Mouse (Mus musculus): ENCODE data around the gene Pald1. TPM values are rescaled to one million over a fixed set of nuclear protein-coding genes. Genes with fewer than 3 reads are reported as not detected.
A peak's percentile ranks its signal among the peaks of the same experiment; 100 is the strongest.

Gene Pald1
- polyA plus RNA-seq, 1 experiment from 2014 or later = 20.2 TPM

DNA sequence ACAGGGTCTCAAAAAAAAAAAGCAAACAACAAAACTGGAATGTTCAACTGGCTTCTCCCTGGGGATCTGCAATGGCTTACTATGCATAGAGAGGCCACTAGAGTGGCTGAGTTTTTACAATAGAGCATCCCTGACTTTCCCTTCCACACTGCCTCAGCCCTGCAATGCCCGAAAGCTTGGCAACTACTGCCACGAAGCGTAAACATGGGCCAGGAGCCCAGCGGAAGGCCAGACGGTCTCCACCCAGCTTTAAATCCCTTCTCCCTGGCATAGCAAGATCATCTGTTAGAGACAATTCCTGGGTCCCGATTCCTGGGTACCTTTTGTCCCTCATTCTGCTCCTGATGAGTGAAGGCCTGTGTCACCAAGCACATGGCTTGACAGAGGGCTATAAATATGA, 79.3 kb downstream of the Pald1 start:
- TF ChIP-seq CTCF (IDR thresholded peaks at IDR 0.05; ENCODE audit: low read depth) = no peak
- ATAC-seq (replicated peaks; ENCODE audit: low FRiP score, low read depth) = no peak
- no peaks in the 10 kb centered on the region for H3K27me3 ChIP-seq (ENCODE audit: insufficient read depth, low read length)

DNA sequence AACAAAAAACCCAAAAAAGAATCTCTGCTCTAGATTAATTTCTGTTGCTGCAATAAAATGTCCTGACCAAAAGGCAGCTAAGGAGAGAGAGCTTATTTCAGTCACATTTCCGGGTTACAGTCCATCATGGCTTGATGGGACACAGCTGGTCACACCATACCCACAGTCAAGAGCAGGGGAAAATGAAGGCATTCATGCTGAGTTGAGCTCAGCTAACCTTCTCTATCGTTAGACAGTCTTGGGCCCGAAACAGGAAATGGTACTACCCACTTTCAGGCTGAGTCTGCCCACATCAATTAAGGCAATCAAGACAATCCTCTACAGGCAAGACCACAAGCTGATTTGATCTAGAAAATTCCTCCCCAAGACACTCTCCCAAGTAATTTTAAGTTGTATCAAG, 82.3 kb downstream of the Pald1 start:
- DNase-seq (ENCODE audit: low spot score) = peak; percentile 63

More for the DNA sequence above, 79.3 kb downstream of the Pald1 start:
- DNase-seq (ENCODE audit: low spot score) = no peak
- Histone ChIP-seq H3K27ac (no peak overlapping the region), H3K36me3 (ENCODE audit: insufficient read depth, low read length) (no peaks in the 10 kb centered on the region), H3K9me3 (replicated peaks; ENCODE audit: low read length) (no peaks in the 10 kb centered on the region), H3K4me1 (replicated peaks; ENCODE audit: insufficient read depth, low read length) (0 out of 2 replicates have a peak, but pooled peaks cover 3% of the 10 kb centered on the region), H3K9ac (ENCODE audit: low read depth, low read length) (no peak overlapping the region), H3K4me3 (replicated peaks; ENCODE audit: low read depth, low read length) (no peak overlapping the region), H3K4me2 (ENCODE audit: low read length) (no peak overlapping the region)
- 78% methylated on average over 6 of the region's 6 CpGs for WGBS

DNA sequence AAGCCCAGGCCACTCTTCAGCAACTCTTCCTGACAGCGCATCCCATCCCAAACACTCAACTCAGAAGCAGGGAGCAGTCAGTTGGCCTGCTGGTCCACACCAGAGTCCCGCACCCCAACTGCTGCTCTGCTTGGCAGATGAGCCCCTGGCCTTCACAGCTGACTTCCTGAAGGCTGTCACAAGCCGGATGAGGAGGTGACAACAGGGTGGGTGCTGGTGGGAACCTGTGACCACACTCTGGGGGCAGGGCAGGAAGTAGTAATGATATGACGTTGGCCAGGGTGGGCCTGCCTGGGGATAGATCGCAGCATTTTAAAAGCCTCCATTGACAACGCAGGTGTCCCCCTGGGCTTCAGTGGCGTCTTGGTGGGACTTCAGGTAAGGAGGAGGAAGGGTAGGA, 85.9 kb downstream of the Pald1 start, which contains the start of gene Prf1:
TSS of gene Prf1 (plus strand) at position 357 of the 400 bp plus-strand sequence.
- Histone ChIP-seq H3K9me3 (replicated peaks; ENCODE audit: low read length) (no peaks in the 10 kb centered on the region), H3K4me3 (replicated peaks; ENCODE audit: low read depth, low read length) (no peak within 1 kb of the TSS), H3K4me1 (replicated peaks; ENCODE audit: insufficient read depth, low read length) (no peaks in the 10 kb centered on the region), H3K27ac (no peak within 1 kb of the TSS), H3K9ac (ENCODE audit: low read depth, low read length) (no peak within 1 kb of the TSS), H3K27me3 (ENCODE audit: insufficient read depth, low read length) (no peaks in the 10 kb centered on the region), H3K36me3 (ENCODE audit: insufficient read depth, low read length) (no peaks in the 10 kb centered on the region), H3K4me2 (ENCODE audit: low read length) (no peak within 1 kb of the TSS)
- no peak for ATAC-seq (replicated peaks; ENCODE audit: low FRiP score, low read depth)
- 78% methylated on average over 7 of the region's 7 CpGs for WGBS
- no peak for DNase-seq (ENCODE audit: low spot score)
- TF ChIP-seq CTCF (IDR thresholded peaks at IDR 0.05; ENCODE audit: low read depth) = no peak

More for the DNA sequence above, 82.3 kb downstream of the Pald1 start:
- Histone ChIP-seq H3K9ac (ENCODE audit: low read depth, low read length) (no peak overlapping the region), H3K4me2 (ENCODE audit: low read length) (no peak overlapping the region), H3K36me3 (ENCODE audit: insufficient read depth, low read length) (no peaks in the 10 kb centered on the region), H3K27me3 (ENCODE audit: insufficient read depth, low read length) (no peaks in the 10 kb centered on the region), H3K9me3 (replicated peaks; ENCODE audit: low read length) (no peaks in the 10 kb centered on the region), H3K4me1 (replicated peaks; ENCODE audit: insufficient read depth, low read length) (no peaks in the 10 kb centered on the region), H3K27ac (no peak overlapping the region), H3K4me3 (replicated peaks; ENCODE audit: low read depth, low read length) (no peak overlapping the region)
- ATAC-seq (replicated peaks; ENCODE audit: low FRiP score, low read depth) = no peak
- TF ChIP-seq CTCF (IDR thresholded peaks at IDR 0.05; ENCODE audit: low read depth) = no peak
- 41% methylated on average over 3 of the region's 3 CpGs for WGBS

DNA sequence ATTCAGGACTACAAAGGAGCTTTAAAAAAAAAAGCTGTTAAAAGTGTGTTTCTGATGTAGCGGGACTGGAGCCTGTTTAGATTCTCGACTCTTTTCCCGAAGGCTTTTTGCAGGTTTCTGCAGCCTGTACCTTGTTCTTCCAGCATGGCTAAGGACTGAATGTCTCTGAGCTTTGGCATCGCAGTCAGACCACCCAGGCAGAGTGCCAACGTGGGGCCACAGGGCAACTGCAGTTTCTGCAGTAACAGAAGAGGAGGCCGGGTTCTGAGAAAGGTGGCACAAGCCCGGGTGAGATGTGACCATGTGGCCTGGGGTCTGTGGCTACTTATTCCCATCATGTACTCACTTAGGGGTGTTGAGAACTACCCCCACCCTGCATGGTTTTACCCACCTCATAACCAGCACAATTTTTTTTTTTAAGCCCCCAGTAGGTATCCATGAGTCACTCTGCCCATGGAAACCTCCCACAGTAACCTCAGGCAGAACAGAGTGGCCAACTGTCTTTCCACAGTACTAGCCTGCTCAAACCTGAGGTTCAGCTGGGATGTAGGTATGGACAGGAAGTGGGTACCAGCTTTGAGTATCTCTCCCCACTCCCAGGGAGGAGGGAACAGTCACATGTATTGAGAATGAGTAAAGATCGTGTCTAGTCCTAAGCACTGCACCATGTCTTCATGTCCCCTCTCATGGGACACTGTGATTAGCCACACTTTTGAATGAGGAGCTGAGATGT, 86.5 kb downstream of the Pald1 start:
- Histone ChIP-seq H3K9me3 (replicated peaks; ENCODE audit: low read length) (no peaks in the 10 kb centered on the region), H3K4me1 (replicated peaks; ENCODE audit: insufficient read depth, low read length) (no peaks in the 10 kb centered on the region), H3K9ac (ENCODE audit: low read depth, low read length) (no peak overlapping the region), H3K4me2 (ENCODE audit: low read length) (no peak overlapping the region), H3K36me3 (ENCODE audit: insufficient read depth, low read length) (no peaks in the 10 kb centered on the region), H3K27me3 (ENCODE audit: insufficient read depth, low read length) (no peaks in the 10 kb centered on the region), H3K4me3 (replicated peaks; ENCODE audit: low read depth, low read length) (no peak overlapping the region), H3K27ac (no peak overlapping the region)
- ATAC-seq (replicated peaks; ENCODE audit: low FRiP score, low read depth) (no peak), DNase-seq (ENCODE audit: low spot score) (no peak)
- no peak for TF ChIP-seq CTCF (IDR thresholded peaks at IDR 0.05; ENCODE audit: low read depth)
- WGBS = 76% methylated on average over 8 of the region's 8 CpGs

DNA sequence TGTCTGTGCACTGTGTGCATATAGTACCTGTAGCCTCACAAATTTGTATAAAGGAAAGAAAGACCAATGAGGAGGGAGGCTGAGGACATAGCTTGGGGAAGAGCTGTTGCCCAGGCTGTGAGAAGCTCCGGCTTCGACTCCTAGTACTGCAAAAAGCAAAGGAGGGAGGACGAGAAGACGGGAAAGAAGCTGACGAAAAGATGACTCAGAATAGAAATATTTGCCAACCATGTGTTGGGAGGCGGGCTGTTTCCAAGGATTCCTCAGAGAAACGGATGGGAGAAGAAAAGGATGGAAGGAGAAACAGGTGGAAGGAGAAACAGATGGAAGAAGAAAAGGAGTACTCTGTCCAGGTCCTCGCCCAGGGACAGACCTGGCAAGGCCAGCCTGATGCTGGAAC, 89.1 kb downstream of the Pald1 start:
- Histone ChIP-seq H3K4me1 (replicated peaks; ENCODE audit: insufficient read depth, low read length) (no peaks in the 10 kb centered on the region), H3K9ac (ENCODE audit: low read depth, low read length) (no peak overlapping the region), H3K27ac (no peak overlapping the region), H3K4me3 (replicated peaks; ENCODE audit: low read depth, low read length) (no peak overlapping the region), H3K36me3 (ENCODE audit: insufficient read depth, low read length) (no peaks in the 10 kb centered on the region), H3K9me3 (replicated peaks; ENCODE audit: low read length) (no peaks in the 10 kb centered on the region), H3K4me2 (ENCODE audit: low read length) (no peak overlapping the region), H3K27me3 (ENCODE audit: insufficient read depth, low read length) (no peaks in the 10 kb centered on the region)
- 64% methylated on average over 8 of the region's 8 CpGs for WGBS
- ATAC-seq (replicated peaks; ENCODE audit: low FRiP score, low read depth) (no peak), DNase-seq (ENCODE audit: low spot score) (no peak)
- TF ChIP-seq CTCF (IDR thresholded peaks at IDR 0.05; ENCODE audit: low read depth) = no peak

DNA sequence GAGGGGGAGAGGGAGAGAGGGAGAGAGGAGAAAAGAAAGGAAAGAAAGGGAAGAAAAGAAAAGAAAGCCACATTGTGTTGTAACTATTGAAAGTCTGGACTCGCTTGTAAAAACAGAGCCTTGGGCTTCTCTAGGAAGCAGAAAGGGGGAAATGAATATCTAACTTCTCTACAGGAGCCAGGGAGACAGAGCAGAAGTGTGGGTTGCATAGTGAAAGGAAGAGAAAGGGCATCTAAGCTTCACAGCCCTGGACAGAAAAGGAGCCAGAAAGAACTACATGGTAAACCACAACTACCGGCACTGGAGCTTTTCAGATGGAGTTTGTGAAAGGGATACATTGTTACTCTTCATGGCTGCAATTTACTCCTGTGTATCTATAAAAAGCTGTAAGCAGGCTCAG, 92.9 kb downstream of the Pald1 start:
- no peak overlapping the region for H3K4me3 ChIP-seq (replicated peaks; ENCODE audit: low read depth, low read length)
- H3K4me2 ChIP-seq (ENCODE audit: low read length) = no peak overlapping the region
- TF ChIP-seq CTCF (IDR thresholded peaks at IDR 0.05; ENCODE audit: low read depth) = no peak
- 81% methylated on average over 2 of the region's 2 CpGs for WGBS
- ATAC-seq (replicated peaks; ENCODE audit: low FRiP score, low read depth) = no peak
- H3K27me3 ChIP-seq (ENCODE audit: insufficient read depth, low read length) = no peaks in the 10 kb centered on the region
- DNase-seq (ENCODE audit: low spot score) = no peak
- H3K9ac ChIP-seq (ENCODE audit: low read depth, low read length) = no peak overlapping the region
- no peaks in the 10 kb centered on the region for H3K9me3 ChIP-seq (replicated peaks; ENCODE audit: low read length)
- no peak overlapping the region for H3K27ac ChIP-seq
- no peaks in the 10 kb centered on the region for H3K36me3 ChIP-seq (ENCODE audit: insufficient read depth, low read length)
- peaks cover 5% of the 10 kb centered on the region; the same call in 1 of the 2 replicates for H3K4me1 ChIP-seq (replicated peaks; ENCODE audit: insufficient read depth, low read length)
